Mouse (Mus musculus) olfactory bulb, adult 2 months (tissue): ENCODE data around the gene Rbms1.

Source experiments
- CTCF ChIP-seq: fragments of 200-500 bp; IDR thresholded peaks from 2 replicates; pipeline ENCODE4 v1.5.1; 2012; ENCODE audit warnings: low read depth, mild to moderate bottlenecking, low read length, moderate library complexity; ENCODE audit not compliant: insufficient read depth
- POLR2A ChIP-seq: fragments of 200-500 bp; IDR thresholded peaks from 2 replicates; pipeline ENCODE4 v1.6.1; 2012; ENCODE audit warnings: mild to moderate bottlenecking, low read depth, low read length, moderate library complexity; ENCODE audit not compliant: insufficient read depth

- TF ChIP-seq CTCF (no peak), POLR2A (no peak)
Measured at GRCm38 (mm10) chr2:60881571-60882041, 81.4 kb downstream of the Rbms1 start.
